In the genomic region with DNA sequence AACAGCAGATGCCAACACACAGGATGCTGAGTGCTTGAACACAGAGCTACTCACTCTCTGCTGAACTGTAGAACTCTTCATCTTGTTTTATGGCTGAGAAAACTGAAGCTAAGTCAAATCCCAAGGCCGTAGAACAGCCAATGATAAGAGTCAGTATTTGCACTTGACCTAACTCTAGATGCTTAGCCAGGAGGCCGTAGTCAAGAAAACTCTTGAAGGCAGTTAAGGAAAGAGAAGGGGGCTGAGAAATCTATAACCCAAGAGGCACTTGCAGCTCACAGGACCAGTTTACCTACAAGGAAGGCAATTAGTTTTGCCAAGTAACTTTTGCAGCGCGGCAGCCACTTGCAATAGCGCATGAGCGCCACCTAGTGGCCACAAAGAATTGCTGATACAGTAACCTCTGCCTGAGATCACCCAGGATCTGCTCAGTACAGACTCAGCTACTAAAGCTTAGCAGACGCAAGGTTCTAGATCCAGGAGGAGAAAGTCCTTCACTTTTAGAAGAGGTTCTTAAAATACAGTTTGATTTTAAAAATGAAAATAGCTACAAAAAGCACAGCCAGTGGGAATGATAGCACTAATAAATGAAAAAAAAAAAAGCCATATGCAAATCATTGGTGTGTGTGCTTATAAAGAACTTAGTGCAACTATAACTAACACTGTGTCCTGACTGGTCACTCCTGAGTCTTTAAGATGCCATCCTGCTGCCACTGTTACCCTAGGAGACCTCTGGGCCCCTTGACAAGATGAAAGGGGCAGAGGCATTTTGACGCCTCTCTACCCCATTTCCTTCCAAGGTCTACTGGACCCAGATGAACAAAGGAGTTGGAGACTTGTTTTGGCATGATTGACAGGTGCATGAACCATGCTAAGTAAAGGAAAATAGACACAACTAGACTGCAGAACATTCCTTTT, we compare ENCODE assay signal across 8 mouse cellular contexts.
DNase-seq lines count a peak whose midpoint lies in the region; ATAC-seq and TF ChIP-seq lines count a peak whose summit lies in the region.

No protein-coding gene starts in this region.

- H3K4me2 ChIP-seq in forebrain, embryonic 15.5 days (replicated peaks) = no peak overlapping the region

- H3K9ac ChIP-seq in forebrain, embryonic 15.5 days (replicated peaks) = no peak overlapping the region

- H3K9me3 ChIP-seq in forebrain, embryonic 10.5 days = no peaks in the 10 kb centered on the region
- H3K9me3 ChIP-seq in forebrain, embryonic 15.5 days = no peaks in the 10 kb centered on the region

- H3K4me3 ChIP-seq in forebrain, embryonic 10.5 days = no peak overlapping the region
- H3K4me3 ChIP-seq in forebrain, embryonic 15.5 days = no peak overlapping the region
- no peak overlapping the region for H3K4me3 ChIP-seq in bone marrow, adult 2 months (replicated peaks; ENCODE audit: control insufficient read depth, low read depth, low read length)

- peaks cover 11% of the 10 kb centered on the region for H3K27me3 ChIP-seq in forebrain, embryonic 10.5 days (ENCODE audit: poor library complexity, severe bottlenecking)
- no peaks in the 10 kb centered on the region; the same call in 1 of the 2 replicates for H3K27me3 ChIP-seq in forebrain, embryonic 15.5 days

- TF ChIP-seq POLR2A in bone marrow, adult 2 months (IDR thresholded peaks at IDR 0.05; ENCODE audit: borderline replicate concordance, control insufficient read depth, low read depth, low read length) = no peak

- ATAC-seq in forebrain, embryonic 15.5 days (replicated peaks) = no peak
- ATAC-seq in erythroblast, adult 5-6 weeks (replicated peaks; ENCODE audit: low FRiP score, poor library complexity, severe bottlenecking) = peak; percentile 64
- peak; percentile 75 for ATAC-seq in megakaryocyte-erythroid progenitor cell, adult 5-6 weeks (replicated peaks; ENCODE audit: low FRiP score, low TSS enrichment, poor library complexity, severe bottlenecking)

- peaks cover 34% of the 10 kb centered on the region for H3K4me1 ChIP-seq in forebrain, embryonic 10.5 days
- peaks cover 11% of the 10 kb centered on the region for H3K4me1 ChIP-seq in forebrain, embryonic 15.5 days
- H3K4me1 ChIP-seq in bone marrow, adult 2 months (ENCODE audit: control insufficient read depth, insufficient read depth, low read length) = no peaks in the 10 kb centered on the region

- peak; percentile 96 for TF ChIP-seq CTCF in bone marrow, adult 2 months (IDR thresholded peaks at IDR 0.05; ENCODE audit: control insufficient read depth, insufficient read depth, low read length)

- no peaks in the 10 kb centered on the region for H3K36me3 ChIP-seq in forebrain, embryonic 10.5 days (replicated peaks)
- H3K36me3 ChIP-seq in forebrain, embryonic 15.5 days = no peaks in the 10 kb centered on the region

- H3K27ac ChIP-seq in forebrain, embryonic 10.5 days = no peak overlapping the region
- H3K27ac ChIP-seq in forebrain, embryonic 15.5 days (replicated peaks) = no peak overlapping the region
- H3K27ac ChIP-seq in bone marrow, adult 2 months (ENCODE audit: control insufficient read depth, insufficient read depth, low read depth, low read length, poor library complexity) = no peak overlapping the region

- WGBS in forebrain, embryonic 10.5 days = 31% methylated on average over 8 of the region's 8 CpGs
- WGBS in forebrain, embryonic 15.5 days = 28% methylated on average over 8 of the region's 8 CpGs
- WGBS in bone marrow, adult 2 months = 23% methylated on average over 8 of the region's 8 CpGs

- DNase-seq in forebrain, embryonic 10.5 days (ENCODE audit: extremely low spot score, low spot score) = peak; percentile 85
- peak; percentile 86 for DNase-seq in heart, postnatal 4 days
- DNase-seq in left cerebral cortex, adult 11 months (ENCODE audit: low spot score) = peak; percentile 24
- peak; percentile 72 to 87 for DNase-seq in spleen, postnatal 10 days (ENCODE audit: low spot score in 2 of 2)

Comparison
In these comparisons a context has a peak if more than half of its experiments do, and no peak if none do; other contexts are left out.
1. DNase-seq: peak in every context shown above with its lines; median percentile 86 in heart, postnatal 4 days; 85 in forebrain, embryonic 10.5 days; 80 in spleen, postnatal 10 days; 24 in left cerebral cortex, adult 11 months.